Mouse (Mus musculus): Measurements from ENCODE around the gene Insyn1.

Insyn1 gene

DNA sequence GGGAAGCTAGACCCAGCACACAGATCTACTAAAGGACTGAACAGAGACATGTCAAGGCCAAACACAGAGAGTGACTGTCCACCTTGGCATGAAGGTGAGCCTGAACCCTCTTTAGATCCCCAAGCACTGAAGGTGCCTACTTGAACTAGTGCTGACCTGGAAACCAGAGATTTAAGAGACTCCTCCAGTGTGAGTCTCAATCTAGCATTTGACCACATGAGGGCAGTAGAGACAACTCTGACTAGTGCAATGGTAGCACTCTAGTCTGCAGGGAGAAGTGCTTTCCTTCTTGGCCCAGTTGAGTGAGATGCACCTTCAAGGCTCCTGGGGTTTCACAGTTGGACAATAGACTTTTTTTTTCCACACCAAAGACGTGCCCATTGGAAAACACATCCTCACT lies 46.4 kb downstream of the Insyn1 start:
- no peak for DNase-seq (ENCODE audit: inconsistent ontology term)

DNA sequence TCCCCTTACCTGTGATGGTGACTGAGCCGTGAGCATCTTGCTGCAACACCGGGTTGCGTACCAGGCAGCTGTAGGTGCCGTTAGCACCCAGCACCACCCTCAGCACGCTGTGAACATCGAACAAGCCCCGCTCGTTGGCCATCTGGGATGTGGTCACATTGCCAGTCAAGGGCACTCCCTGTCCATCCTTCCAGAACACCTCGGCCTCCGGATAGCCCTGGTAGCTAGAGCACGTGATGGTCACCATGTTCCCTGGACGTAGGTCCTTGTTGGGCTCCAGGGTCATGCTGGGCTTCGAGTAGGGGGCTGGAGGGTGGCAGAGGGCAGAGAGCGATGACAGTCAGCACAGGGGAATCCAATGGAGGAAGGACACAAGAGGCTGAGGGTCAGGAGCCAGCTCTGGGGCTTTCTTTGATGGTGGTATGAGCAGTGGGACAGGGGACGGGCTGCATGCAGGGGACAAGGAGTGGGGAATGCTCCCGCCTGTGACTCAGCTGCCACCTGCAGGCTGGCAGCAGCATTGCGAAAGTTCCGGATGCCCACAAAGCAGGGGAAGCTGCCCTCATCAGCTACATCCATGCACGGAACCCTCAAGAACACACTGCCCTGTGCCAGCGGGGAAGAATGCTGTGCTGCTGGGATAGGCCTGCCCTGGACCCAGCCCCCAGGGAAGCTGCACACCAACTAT lies 47.2 kb downstream of the Insyn1 start:
- peak; percentile 47 for DNase-seq (ENCODE audit: inconsistent ontology term)

DNA sequence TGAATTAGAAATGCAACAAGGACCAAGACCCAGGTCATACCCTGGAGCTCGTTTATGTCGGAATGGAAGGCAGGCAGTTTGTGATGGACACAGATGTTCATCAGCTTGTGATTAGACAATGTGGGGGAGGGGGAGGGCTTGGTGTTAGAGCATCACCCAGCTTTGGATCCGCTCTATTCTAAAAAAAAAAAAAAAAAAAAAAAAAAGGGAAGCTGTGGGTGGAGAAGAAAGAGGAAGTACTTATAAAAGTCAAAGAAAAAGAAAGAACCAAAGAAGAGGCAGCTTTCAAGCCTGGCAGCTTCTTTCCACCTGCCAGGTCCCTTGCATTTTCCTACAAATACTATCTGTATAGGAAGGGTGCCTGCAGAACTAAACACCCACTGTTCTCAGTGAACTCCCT lies 49.4 kb downstream of the Insyn1 start:
- DNase-seq (ENCODE audit: inconsistent ontology term): no peak

DNA sequence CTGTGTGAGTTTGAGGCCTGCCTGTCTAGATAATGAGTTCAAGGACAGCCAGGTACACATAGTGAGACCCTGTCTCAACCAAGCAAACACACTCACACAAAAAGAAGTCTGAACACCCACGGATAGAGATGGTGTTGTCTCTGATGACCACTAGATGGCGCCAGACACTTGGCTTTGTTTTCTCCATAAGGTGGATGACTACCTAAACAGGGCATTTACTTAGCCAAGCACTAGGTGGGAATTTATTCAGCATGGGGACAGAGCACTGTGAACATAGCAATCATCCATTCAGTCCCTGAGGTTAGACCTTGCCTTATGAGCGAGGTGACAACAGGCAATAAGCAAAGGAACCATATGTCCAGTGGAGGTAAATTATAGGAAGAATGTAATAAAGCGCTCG lies 51.5 kb downstream of the Insyn1 start:
- peak; percentile 42 for DNase-seq (ENCODE audit: inconsistent ontology term)

DNA sequence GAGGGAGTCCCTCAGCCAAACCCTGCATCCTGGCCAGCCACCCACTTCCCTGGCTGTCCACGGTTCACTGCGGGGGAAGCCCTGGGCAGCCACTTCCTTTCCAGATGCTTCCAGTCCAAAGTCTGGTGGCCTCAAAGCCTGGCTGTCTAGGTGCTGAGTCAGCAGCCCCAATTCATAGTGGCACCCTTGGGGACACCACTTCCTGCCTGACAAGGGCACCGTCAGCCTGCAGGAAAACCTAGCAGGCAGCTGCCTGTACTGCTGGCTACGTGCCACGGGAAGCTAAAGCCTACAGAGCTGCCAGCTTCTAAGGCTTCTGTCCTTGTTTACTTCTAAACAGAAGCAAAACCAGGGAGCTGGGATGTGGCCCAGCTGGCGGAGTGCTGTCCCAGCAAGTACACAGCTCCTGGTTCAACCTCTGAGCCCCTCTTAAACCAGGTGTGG lies 53.5 kb downstream of the Insyn1 start:
- DNase-seq (ENCODE audit: inconsistent ontology term): peak; percentile 78

DNA sequence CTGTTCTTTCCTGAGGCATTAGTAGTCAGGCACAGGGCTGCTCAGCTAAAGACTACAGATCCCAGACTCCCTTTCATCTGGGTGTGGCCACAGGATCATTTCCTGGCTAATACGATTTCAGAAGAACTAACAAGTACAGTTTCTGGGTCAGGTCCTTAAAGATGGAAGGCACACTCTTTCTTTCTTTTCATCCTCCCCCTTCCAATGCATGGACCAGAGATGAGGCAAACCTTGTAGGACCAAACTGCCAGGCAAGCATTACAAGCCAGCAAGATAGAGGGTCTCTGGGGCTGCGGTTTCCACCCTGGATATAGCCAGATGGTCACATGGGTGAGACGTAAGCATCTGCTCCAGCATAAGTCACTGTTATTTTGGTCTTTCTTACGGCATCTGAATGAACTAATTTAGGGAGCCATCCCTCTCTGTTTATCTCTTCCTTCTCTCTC lies 56.5 kb downstream of the Insyn1 start:
- DNase-seq (ENCODE audit: inconsistent ontology term): no peak

DNA sequence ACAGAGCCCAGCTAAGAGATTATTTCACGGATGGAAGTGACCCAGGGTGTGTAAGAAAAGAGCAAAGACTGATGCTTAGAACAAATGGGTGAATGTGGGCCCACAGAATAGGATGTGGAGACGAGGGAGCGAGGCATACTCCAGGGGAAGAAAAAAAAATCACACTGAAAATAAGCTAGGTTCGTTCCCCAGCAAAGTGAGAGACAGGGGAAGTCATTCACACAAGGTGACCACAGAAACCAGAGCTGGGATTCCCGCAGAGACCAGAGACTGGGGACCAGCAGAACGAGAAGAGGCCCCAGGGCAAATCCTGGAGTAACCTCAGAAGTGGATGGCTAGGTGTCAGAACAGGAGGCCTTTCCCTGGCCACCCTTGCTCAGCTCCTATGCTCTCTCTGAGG lies 57.0 kb downstream of the Insyn1 start:
- DNase-seq (ENCODE audit: inconsistent ontology term): no peak

DNA sequence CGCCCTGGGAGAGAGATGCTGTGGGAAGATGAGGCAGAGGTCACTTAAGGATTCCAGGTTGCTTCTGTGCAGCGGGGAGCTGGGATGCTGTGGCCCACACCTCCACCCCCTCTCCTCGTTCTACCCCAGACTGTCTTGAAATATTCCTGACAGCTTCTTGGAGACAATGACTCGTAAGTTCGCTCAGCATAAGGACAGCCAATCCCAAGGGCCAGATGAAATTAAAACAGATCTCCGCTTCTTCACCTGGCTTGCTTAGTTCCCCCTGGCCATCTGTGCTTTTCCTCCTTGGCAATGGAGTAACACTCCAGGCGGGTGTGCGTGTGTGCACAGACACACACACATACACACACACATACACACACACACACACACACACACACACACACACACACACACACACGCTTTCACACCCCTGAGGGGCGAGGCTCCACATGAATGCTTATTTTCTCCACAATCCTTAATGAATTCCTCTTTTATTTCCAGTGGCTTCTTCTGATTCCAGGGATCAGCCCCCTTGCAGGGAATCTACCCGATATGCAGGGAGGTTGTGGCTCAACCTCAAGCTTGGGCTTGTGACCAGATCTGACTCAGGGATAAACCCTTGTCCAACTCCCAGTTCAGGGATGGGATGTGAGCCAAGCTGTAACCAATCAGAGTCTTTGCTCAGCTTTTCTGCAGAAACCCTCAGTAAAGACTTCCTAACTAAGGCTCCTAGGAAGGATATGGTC lies 58.4 kb downstream of the Insyn1 start:
- peak; percentile 70 for DNase-seq (ENCODE audit: inconsistent ontology term)

DNA sequence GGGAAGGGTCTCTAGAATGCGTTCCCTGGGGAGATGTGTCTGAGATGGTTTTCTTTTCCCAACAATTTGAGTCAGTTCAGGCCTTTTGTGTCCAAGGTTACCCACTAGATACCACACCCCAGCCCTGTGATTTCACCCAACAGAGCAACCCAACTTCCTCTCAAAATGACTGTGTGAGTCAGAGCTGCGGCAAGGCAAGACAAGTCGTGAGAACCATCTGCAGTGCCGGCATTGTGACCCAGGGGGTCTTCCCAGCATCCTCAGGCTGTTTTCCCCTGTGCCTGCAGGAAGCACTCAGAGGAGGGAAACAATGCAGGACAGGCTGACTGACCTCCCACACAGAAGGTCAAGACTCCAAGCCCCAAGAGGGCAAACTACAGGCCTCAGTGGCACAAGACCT lies 60.5 kb downstream of the Insyn1 start:
- DNase-seq (ENCODE audit: inconsistent ontology term): no peak
